Mouse (Mus musculus): ENCODE results near the gene Smg7. TPM values are rescaled to one million over a fixed set of nuclear protein-coding genes. Genes with fewer than 3 reads are reported as not detected.

Gene Smg7
- polyA plus RNA-seq, 1 experiment from 2014 or later: 6.6 TPM

- peaks cover 55% of the 10 kb centered on the region for H3K36me3 ChIP-seq (replicated peaks; ENCODE audit: insufficient read depth, low read length)
- no peak overlapping the region for H3K4me3 ChIP-seq (ENCODE audit: low read depth, low read length)
- no peaks in the 10 kb centered on the region for H3K4me1 ChIP-seq (ENCODE audit: insufficient read depth)
- no peak overlapping the region for H3K4me2 ChIP-seq (ENCODE audit: low read depth, low read length)
- 85% methylated on average over 3 of the region's 3 CpGs for WGBS (ENCODE audit: insufficient replicate concordance)
- TF ChIP-seq CTCF (IDR thresholded peaks at IDR 0.05; ENCODE audit: low read depth) (no peak), EP300 (IDR thresholded peaks at IDR 0.05; ENCODE audit: low read depth) (no peak)
- H3K9ac ChIP-seq (replicated peaks): no peak overlapping the region
- ATAC-seq: no peak
- no peaks in the 10 kb centered on the region for H3K27me3 ChIP-seq (ENCODE audit: insufficient read depth, low read length)
- H3K27ac ChIP-seq (ENCODE audit: low read depth): no peak overlapping the region
- DNase-seq: no peak
- H3K9me3 ChIP-seq (ENCODE audit: low read length): no peaks in the 10 kb centered on the region
Measured at GRCm38 (mm10) chr1:152835061-152835460, 67.4 kb downstream of the Smg7 start.

GRCm38 (mm10) chr1:152832316-152832715 is 70.1 kb downstream of the Smg7 start:
- DNase-seq (no peak), ATAC-seq (no peak)
- no peak overlapping the region for H3K4me2 ChIP-seq (ENCODE audit: low read depth, low read length)
- WGBS (ENCODE audit: insufficient replicate concordance): 57% methylated on average over 6 of the region's 6 CpGs
- peaks cover 35% of the 10 kb centered on the region for H3K36me3 ChIP-seq (replicated peaks; ENCODE audit: insufficient read depth, low read length)
- no peak overlapping the region for H3K27ac ChIP-seq (ENCODE audit: low read depth)
- no peak for TF ChIP-seq EP300 (IDR thresholded peaks at IDR 0.05; ENCODE audit: low read depth)
- H3K4me1 ChIP-seq (ENCODE audit: insufficient read depth): no peaks in the 10 kb centered on the region
- H3K9me3 ChIP-seq (ENCODE audit: low read length): no peaks in the 10 kb centered on the region
- H3K9ac ChIP-seq (replicated peaks): no peak overlapping the region
- H3K4me3 ChIP-seq (ENCODE audit: low read depth, low read length): no peak overlapping the region
- no peaks in the 10 kb centered on the region for H3K27me3 ChIP-seq (ENCODE audit: insufficient read depth, low read length)

GRCm38 (mm10) chr1:152831619-152832018 is 70.8 kb downstream of the Smg7 start:
- no peak for DNase-seq
- ATAC-seq: no peak
- no peaks in the 10 kb centered on the region for H3K4me1 ChIP-seq (ENCODE audit: insufficient read depth)
- peaks cover 30% of the 10 kb centered on the region for H3K36me3 ChIP-seq (replicated peaks; ENCODE audit: insufficient read depth, low read length)
- no peak overlapping the region for H3K4me2 ChIP-seq (ENCODE audit: low read depth, low read length)
- H3K27me3 ChIP-seq (ENCODE audit: insufficient read depth, low read length): no peaks in the 10 kb centered on the region
- no peak overlapping the region for H3K9ac ChIP-seq (replicated peaks)
- WGBS (ENCODE audit: insufficient replicate concordance): 78% methylated on average over 5 of the region's 5 CpGs
- no peak overlapping the region for H3K4me3 ChIP-seq (ENCODE audit: low read depth, low read length)
- no peak for TF ChIP-seq CTCF (IDR thresholded peaks at IDR 0.05; ENCODE audit: low read depth)
- no peak for TF ChIP-seq EP300 (IDR thresholded peaks at IDR 0.05; ENCODE audit: low read depth)
- H3K9me3 ChIP-seq (ENCODE audit: low read length): no peaks in the 10 kb centered on the region
- no peak overlapping the region for H3K27ac ChIP-seq (ENCODE audit: low read depth)

- DNase-seq (no peak), ATAC-seq (no peak)
- TF ChIP-seq EP300 (IDR thresholded peaks at IDR 0.05; ENCODE audit: low read depth) (no peak), CTCF (IDR thresholded peaks at IDR 0.05; ENCODE audit: low read depth) (no peak)
- Histone ChIP-seq H3K9ac (replicated peaks) (no peak overlapping the region), H3K4me3 (ENCODE audit: low read depth, low read length) (no peak overlapping the region), H3K27ac (ENCODE audit: low read depth) (no peak overlapping the region), H3K27me3 (ENCODE audit: insufficient read depth, low read length) (no peaks in the 10 kb centered on the region), H3K9me3 (ENCODE audit: low read length) (no peaks in the 10 kb centered on the region), H3K4me1 (ENCODE audit: insufficient read depth) (no peaks in the 10 kb centered on the region), H3K4me2 (ENCODE audit: low read depth, low read length) (no peak overlapping the region), H3K36me3 (replicated peaks; ENCODE audit: insufficient read depth, low read length) (peaks cover 27% of the 10 kb centered on the region)
- WGBS (ENCODE audit: insufficient replicate concordance): 81% methylated on average over 8 of the region's 8 CpGs
Measured at GRCm38 (mm10) chr1:152831003-152831402, 71.4 kb downstream of the Smg7 start.

- no peak overlapping the region for H3K9ac ChIP-seq (replicated peaks)
- peaks cover 20% of the 10 kb centered on the region; the same call in 1 of the 2 replicates for H3K36me3 ChIP-seq (replicated peaks; ENCODE audit: insufficient read depth, low read length)
- 84% methylated on average over 9 of the region's 9 CpGs for WGBS (ENCODE audit: insufficient replicate concordance)
- H3K4me2 ChIP-seq (ENCODE audit: low read depth, low read length): no peak overlapping the region
- no peaks in the 10 kb centered on the region for H3K27me3 ChIP-seq (ENCODE audit: insufficient read depth, low read length)
- no peak overlapping the region for H3K27ac ChIP-seq (ENCODE audit: low read depth)
- no peaks in the 10 kb centered on the region for H3K4me1 ChIP-seq (ENCODE audit: insufficient read depth)
- no peak overlapping the region for H3K4me3 ChIP-seq (ENCODE audit: low read depth, low read length)
- ATAC-seq (no peak), DNase-seq (no peak)
- no peak for TF ChIP-seq CTCF (IDR thresholded peaks at IDR 0.05; ENCODE audit: low read depth)
- TF ChIP-seq EP300 (IDR thresholded peaks at IDR 0.05; ENCODE audit: low read depth): no peak
- H3K9me3 ChIP-seq (ENCODE audit: low read length): no peaks in the 10 kb centered on the region
Measured at GRCm38 (mm10) chr1:152830054-152830453, 72.4 kb downstream of the Smg7 start.

- H3K4me1 ChIP-seq (ENCODE audit: insufficient read depth): no peaks in the 10 kb centered on the region
- ATAC-seq: no peak
Measured at GRCm38 (mm10) chr1:152828637-152829355, 73.7 kb downstream of the Smg7 start.

More at GRCm38 (mm10) chr1:152828637-152829355, 73.7 kb downstream of the Smg7 start:
- no peak for DNase-seq
- Histone ChIP-seq H3K9ac (replicated peaks) (no peak overlapping the region), H3K27ac (ENCODE audit: low read depth) (no peak overlapping the region), H3K9me3 (ENCODE audit: low read length) (no peaks in the 10 kb centered on the region), H3K36me3 (replicated peaks; ENCODE audit: insufficient read depth, low read length) (peaks cover 14% of the 10 kb centered on the region; the same call in 1 of the 2 replicates), H3K4me2 (ENCODE audit: low read depth, low read length) (no peak overlapping the region), H3K27me3 (ENCODE audit: insufficient read depth, low read length) (no peaks in the 10 kb centered on the region), H3K4me3 (ENCODE audit: low read depth, low read length) (no peak overlapping the region)
- TF ChIP-seq EP300 (IDR thresholded peaks at IDR 0.05; ENCODE audit: low read depth): no peak
- 84% methylated on average over 10 of the region's 10 CpGs for WGBS (ENCODE audit: insufficient replicate concordance)
